Mouse (Mus musculus): Measurements from ENCODE around the gene Zbtb32.

- TF ChIP-seq CHD2 (IDR thresholded peaks at IDR 0.05; ENCODE audit: low read depth, low read length), result no peak
- no peak for TF ChIP-seq MAFK (IDR thresholded peaks at IDR 0.05; ENCODE audit: insufficient read depth, low read depth, low read length)
- no peak for TF ChIP-seq ZC3H11A (IDR thresholded peaks at IDR 0.05; ENCODE audit: borderline replicate concordance, low read depth, low read length)
- TF ChIP-seq ZNF384 (IDR thresholded peaks at IDR 0.05; ENCODE audit: low read depth, low read length), result no peak
- no peak for TF ChIP-seq HCFC1 (IDR thresholded peaks at IDR 0.05; ENCODE audit: borderline replicate concordance, insufficient read depth, low read length)
These were observed 33.6 kb downstream of the Zbtb32 start, which contains the start of gene Igflr1 for GRCm38 (mm10) chr7:30564970-30565571.

Measured in ES-E14 (cell line).